Mouse (Mus musculus) erythroblast, embryonic 14.5 days (primary cell): ENCODE measurements around the gene Map4k5. TPM values are rescaled to one million over a fixed set of nuclear protein-coding genes. Genes with fewer than 3 reads are reported as not detected.

Source experiments
- H3K27me3 ChIP-seq: 2 replicates; pipeline ENCODE4 v1.6.1; 2012; ENCODE audit warnings: inconsistent platforms; ENCODE audit not compliant: control insufficient read depth
- H3K36me3 ChIP-seq: 2 replicates; pipeline ENCODE4 v1.6.1; 2012; ENCODE audit warnings: mild to moderate bottlenecking, inconsistent platforms; ENCODE audit not compliant: control insufficient read depth
- H3K4me1 ChIP-seq: 2 replicates; pipeline ENCODE4 v1.6.1; 2012; ENCODE audit warnings: inconsistent platforms; ENCODE audit not compliant: control insufficient read depth
- H3K4me3 ChIP-seq: replicated peaks from 2 replicates; pipeline ENCODE3; 2012; ENCODE audit warnings: moderate library complexity, mild to moderate bottlenecking, inconsistent platforms
- H3K9me3 ChIP-seq: 2 replicates; pipeline ENCODE4 v1.6.1; 2012; ENCODE audit warnings: low read length, inconsistent platforms, mixed read lengths; ENCODE audit not compliant: control insufficient read depth
- GATA1 ChIP-seq: IDR thresholded peaks from 2 replicates; pipeline ENCODE4 v1.6.1; 2012; ENCODE audit warnings: low read length, inconsistent platforms, mixed read lengths
- TAL1 ChIP-seq: IDR thresholded peaks from 3 replicates; pipeline ENCODE4 v1.6.1; 2012; ENCODE audit warnings: low read length, inconsistent platforms, mixed read lengths
- polyA plus RNA-seq: library from polyadenylated mRNA; stranded (reverse); fragments of >175 nt; gene quantifications from 2 replicates; pipeline ENCODE4 v1.2.3, GENCODE M21; 2012

Map4k5 gene
- polyA plus RNA-seq, 1 experiment = 2.0 TPM

DNA sequence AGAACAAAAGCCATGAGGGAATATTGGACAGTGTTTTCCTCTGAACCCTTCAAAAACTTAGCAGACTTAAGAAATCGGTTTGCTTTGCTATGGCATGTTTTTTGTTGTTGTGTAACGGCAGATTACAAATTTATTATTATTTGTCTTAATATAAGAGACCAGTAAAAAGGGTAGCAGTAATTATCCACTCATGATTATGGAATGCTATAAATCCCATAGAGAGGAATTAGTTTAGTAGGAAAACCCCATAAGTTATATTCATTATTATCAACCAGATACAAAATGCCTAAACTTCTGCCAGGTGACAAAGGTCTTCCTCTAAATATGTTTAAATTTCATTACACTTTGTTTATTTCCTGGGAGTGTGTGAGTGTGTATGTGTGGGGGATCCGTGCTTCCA is 1.3 kb downstream of the Map4k5 start:
- H3K9me3 ChIP-seq = no peaks in the 10 kb centered on the region
- no peaks in the 10 kb centered on the region for H3K27me3 ChIP-seq
- H3K36me3 ChIP-seq = peaks cover 48% of the 10 kb centered on the region
- peaks cover 49% of the 10 kb centered on the region for H3K4me1 ChIP-seq
- TF ChIP-seq TAL1 = no peak
- no peak for TF ChIP-seq GATA1
- peak overlapping the region; percentile 99 for H3K4me3 ChIP-seq

DNA sequence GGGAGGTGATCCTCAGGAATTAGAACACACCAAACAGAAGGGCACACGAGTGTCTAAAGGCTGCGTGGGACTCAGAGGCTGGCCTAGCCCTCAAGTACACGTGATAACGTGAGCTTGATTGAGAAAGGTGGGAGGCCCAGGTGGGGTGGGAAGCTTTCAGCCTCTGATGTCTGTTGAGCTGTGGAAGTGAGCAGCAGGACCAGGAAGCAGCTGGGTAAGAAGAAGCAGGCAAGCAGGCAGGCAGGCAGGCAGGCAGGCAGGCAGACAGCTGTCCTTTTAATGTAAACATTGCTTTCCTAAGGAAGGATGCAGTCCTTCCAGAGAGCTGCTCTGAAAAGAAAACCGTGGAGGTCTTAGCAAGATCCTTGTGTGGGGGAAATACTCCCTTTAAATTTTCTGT is 2.5 kb downstream of the Map4k5 start:
- Histone ChIP-seq H3K4me3 (peak overlapping the region; percentile 99), H3K4me1 (peaks cover 56% of the 10 kb centered on the region), H3K27me3 (no peaks in the 10 kb centered on the region), H3K9me3 (no peaks in the 10 kb centered on the region), H3K36me3 (peaks cover 57% of the 10 kb centered on the region)
- TF ChIP-seq GATA1 (no peak), TAL1 (no peak)

DNA sequence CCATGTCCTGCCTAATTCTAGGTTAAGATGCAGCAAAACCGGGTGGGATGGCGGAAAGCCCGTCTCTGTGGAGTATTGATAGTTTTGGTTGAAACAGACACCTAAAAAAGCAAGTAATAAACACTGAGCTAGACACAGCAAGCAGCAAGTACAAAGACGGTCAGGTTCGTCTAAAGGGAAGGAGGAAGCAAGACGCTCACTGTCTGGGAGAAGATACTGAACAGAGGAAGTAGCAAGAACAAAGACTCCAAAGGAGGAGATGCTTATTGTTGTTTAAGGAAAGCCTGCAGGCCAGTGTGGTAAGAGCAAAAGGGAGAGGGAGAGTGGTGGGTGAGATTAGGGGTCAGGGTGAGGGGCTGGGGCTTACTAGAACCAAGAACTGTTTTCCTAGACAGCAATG is 2.9 kb downstream of the Map4k5 start:
- Histone ChIP-seq H3K36me3 (peaks cover 57% of the 10 kb centered on the region), H3K27me3 (no peaks in the 10 kb centered on the region), H3K4me1 (peaks cover 60% of the 10 kb centered on the region), H3K9me3 (no peaks in the 10 kb centered on the region), H3K4me3 (peak overlapping the region; percentile 99)
- no peak for TF ChIP-seq TAL1
- TF ChIP-seq GATA1 = no peak

DNA sequence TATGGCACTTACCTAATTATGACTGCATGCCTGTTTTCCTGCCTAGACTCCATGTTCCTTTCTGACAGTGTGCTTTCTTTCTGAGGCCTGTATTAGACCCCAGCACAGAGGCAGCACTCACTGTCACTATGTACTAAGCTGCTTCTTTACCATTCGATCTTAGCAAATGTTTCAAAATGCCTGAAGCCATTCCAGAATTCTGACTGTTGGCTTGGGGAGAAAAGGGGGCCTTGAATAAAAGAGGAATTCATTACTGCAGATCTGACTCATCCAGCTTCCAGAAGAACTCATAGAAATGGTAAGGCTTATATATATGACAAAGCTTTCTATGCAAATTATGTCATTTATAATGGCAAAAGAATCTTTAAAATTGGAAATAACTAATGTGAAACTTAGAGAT is 4.7 kb downstream of the Map4k5 start:
- TF ChIP-seq GATA1 (no peak), TAL1 (no peak)
- peaks cover 63% of the 10 kb centered on the region for H3K4me1 ChIP-seq

DNA sequence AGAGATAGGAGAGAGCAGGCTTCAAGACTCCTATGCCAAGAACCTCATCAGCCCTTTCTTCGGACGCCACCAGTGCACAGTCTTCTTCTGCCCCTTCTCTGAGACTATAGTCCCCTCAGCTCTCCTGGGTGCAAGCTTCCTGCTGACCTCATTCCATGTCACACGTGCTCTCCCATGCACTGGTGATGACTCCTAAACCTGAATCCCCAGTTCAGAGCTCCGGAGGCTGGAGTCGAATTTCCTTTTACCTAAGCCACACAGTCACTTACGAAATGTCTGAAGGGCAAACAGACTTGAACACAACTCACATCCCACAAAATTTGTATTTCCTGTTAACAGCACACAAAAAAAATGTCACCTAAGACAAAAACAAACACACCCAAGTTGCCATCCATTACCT is 5.2 kb downstream of the Map4k5 start:
- no peaks in the 10 kb centered on the region for H3K9me3 ChIP-seq
- H3K36me3 ChIP-seq = peaks cover 74% of the 10 kb centered on the region
- no peak for TF ChIP-seq TAL1
- no peak for TF ChIP-seq GATA1
- no peaks in the 10 kb centered on the region for H3K27me3 ChIP-seq
- no peak overlapping the region for H3K4me3 ChIP-seq
- H3K4me1 ChIP-seq = peaks cover 60% of the 10 kb centered on the region

More for the DNA sequence above, 4.7 kb downstream of the Map4k5 start:
- no peaks in the 10 kb centered on the region for H3K27me3 ChIP-seq
- no peaks in the 10 kb centered on the region for H3K9me3 ChIP-seq
- H3K4me3 ChIP-seq = no peak overlapping the region
- peaks cover 70% of the 10 kb centered on the region for H3K36me3 ChIP-seq

GRCm38 (mm10) chr12:69885170-69885923 is 7.7 kb downstream of the Map4k5 start:
- Histone ChIP-seq H3K4me3 (no peak overlapping the region), H3K27me3 (no peaks in the 10 kb centered on the region), H3K36me3 (peaks cover 75% of the 10 kb centered on the region), H3K4me1 (peaks cover 58% of the 10 kb centered on the region), H3K9me3 (no peaks in the 10 kb centered on the region)
- TF ChIP-seq GATA1 (no peak), TAL1 (no peak)

DNA sequence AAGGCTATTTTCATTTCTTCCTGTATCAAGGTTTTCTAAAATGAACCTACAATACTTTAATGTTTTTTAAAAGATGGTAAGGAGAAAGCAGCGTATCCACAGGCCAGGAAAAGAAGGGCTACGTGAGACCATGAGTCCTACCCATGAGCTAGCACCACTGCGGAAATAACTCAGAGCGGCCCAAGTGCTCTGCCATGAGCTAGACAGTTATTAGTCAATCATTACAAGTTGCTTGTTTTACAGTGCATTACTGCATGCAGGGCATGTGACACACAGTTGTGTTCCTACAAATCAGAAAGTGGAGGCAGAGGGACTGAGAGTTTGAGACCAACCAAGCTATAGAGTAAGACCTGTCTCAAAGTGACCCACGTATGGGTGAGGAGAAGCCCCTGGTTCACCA is 8.9 kb downstream of the Map4k5 start:
- Histone ChIP-seq H3K4me3 (no peak overlapping the region), H3K4me1 (peaks cover 52% of the 10 kb centered on the region)
- TF ChIP-seq GATA1 = no peak
- TF ChIP-seq TAL1 = no peak

GRCm38 (mm10) chr12:69881198-69881905 is 11.6 kb downstream of the Map4k5 start:
- Histone ChIP-seq H3K4me1 (peaks cover 53% of the 10 kb centered on the region), H3K4me3 (no peak overlapping the region), H3K27me3 (no peaks in the 10 kb centered on the region), H3K9me3 (no peaks in the 10 kb centered on the region), H3K36me3 (peaks cover 53% of the 10 kb centered on the region)
- TF ChIP-seq TAL1 (no peak), GATA1 (no peak)

More for the DNA sequence above, 8.9 kb downstream of the Map4k5 start:
- Histone ChIP-seq H3K9me3 (no peaks in the 10 kb centered on the region), H3K27me3 (no peaks in the 10 kb centered on the region), H3K36me3 (peaks cover 67% of the 10 kb centered on the region)

GRCm38 (mm10) chr12:69879739-69880138 is 13.3 kb downstream of the Map4k5 start:
- H3K27me3 ChIP-seq = no peaks in the 10 kb centered on the region
- peaks cover 44% of the 10 kb centered on the region for H3K4me1 ChIP-seq
- peaks cover 53% of the 10 kb centered on the region for H3K36me3 ChIP-seq
- H3K4me3 ChIP-seq = no peak overlapping the region
- no peak for TF ChIP-seq TAL1
- no peaks in the 10 kb centered on the region for H3K9me3 ChIP-seq
